Mouse (Mus musculus): ENCODE measurements around the gene Bcl2l14.

- TF ChIP-seq CTCF (IDR thresholded peaks at IDR 0.05; ENCODE audit: low read depth) (no peak), EP300 (IDR thresholded peaks at IDR 0.05; ENCODE audit: low read depth) (no peak)
These were observed 29.5 kb upstream of the Bcl2l14 start for GRCm38 (mm10) chr6:134366366-134367351.

Data from liver, embryonic 14.5 days (tissue).